Mouse (Mus musculus) liver, embryonic 14.5 days (tissue): Measurements from ENCODE around the gene Yipf3. TPM values are rescaled to one million over a fixed set of nuclear protein-coding genes. Genes with fewer than 3 reads are reported as not detected.
A peak's percentile ranks its signal among the peaks of the same experiment; 100 is the strongest.

ENCODE experiments used
- ATAC-seq: fragments of 200-750 bp; cut with Nextera tagmentation; 2 replicates; pipeline ENCODE4 v1.8.0; 2017; ENCODE audit warnings: moderate number of reproducible peaks, mild to moderate bottlenecking, moderate library complexity; ENCODE audit not compliant: insufficient read depth
- DNase-seq, 3 experiments: peaks; one replicate each; pipeline ENCODE4 v3.0.0-alpha.2; 2012 to 2013; ENCODE audit warnings: low read depth in 3 of 3, low spot score in 3 of 3
- H3K27ac ChIP-seq: fragments of 300-500 bp; sonication (generic); 2 replicates; pipeline ENCODE4 v1.5.1; 2014; ENCODE audit warnings: moderate library complexity, mild to moderate bottlenecking, control low read depth, inconsistent platforms
- H3K27me3 ChIP-seq: fragments of 300-500 bp; sonication (generic); 2 replicates; pipeline ENCODE4 v1.6.1; 2014; ENCODE audit warnings: mild to moderate bottlenecking, low read length, moderate library complexity; ENCODE audit not compliant: control insufficient read depth, insufficient read depth
- H3K36me3 ChIP-seq: fragments of 300-500 bp; sonication (generic); replicated peaks from 2 replicates; pipeline ENCODE4 v1.6.1; 2014; ENCODE audit warnings: low read depth; ENCODE audit not compliant: control insufficient read depth, insufficient read depth
- H3K4me1 ChIP-seq, 2 experiments: fragments of 200-500 bp in 1 of 2; fragments of 300-500 bp in 1 of 2; sonication (generic) in 1 of 2; replicated peaks; 2 replicates each; pipeline ENCODE4 v1.6.1; 2012 to 2014; ENCODE audit warnings: antibody characterized with exemption in 1 of 2, inconsistent platforms in 1 of 2, low read length in 1 of 2; ENCODE audit not compliant: control insufficient read depth in 2 of 2, insufficient read depth in 2 of 2
- H3K4me2 ChIP-seq: fragments of 300-500 bp; sonication (generic); 2 replicates; pipeline ENCODE4 v1.6.1; 2014; ENCODE audit warnings: low read depth, mild to moderate bottlenecking, control low read depth, moderate library complexity
- H3K4me3 ChIP-seq, 2 experiments: fragments of 200-500 bp in 1 of 2; fragments of 300-500 bp in 1 of 2; sonication (generic) in 1 of 2; 2 replicates each; pipeline ENCODE4 v1.5.1; 2012 to 2014; ENCODE audit warnings: low read depth in 2 of 2, low read length in 2 of 2, mild to moderate bottlenecking in 2 of 2, control low read depth in 1 of 2, inconsistent platforms in 1 of 2, moderate library complexity in 1 of 2; ENCODE audit not compliant: insufficient read depth in 1 of 2
- H3K9ac ChIP-seq: fragments of 300-500 bp; sonication (generic); replicated peaks from 2 replicates; pipeline ENCODE4 v1.6.1; 2014; ENCODE audit warnings: mild to moderate bottlenecking, control low read depth, moderate library complexity
- H3K9me3 ChIP-seq: fragments of 300-500 bp; sonication (generic); 2 replicates; pipeline ENCODE4 v1.6.1; 2016; ENCODE audit warnings: low read length, mixed read lengths; ENCODE audit not compliant: control insufficient read depth
- CTCF ChIP-seq: IDR thresholded peaks from 2 replicates; pipeline ENCODE4 v1.5.1; 2016; ENCODE audit warnings: antibody characterized with exemption, low read depth, control low read depth
- EP300 ChIP-seq: IDR thresholded peaks from 2 replicates; pipeline ENCODE4 v1.6.1; 2016; ENCODE audit warnings: antibody characterized with exemption, low read depth
- WGBS: fragments of 180-500 bp; shearing (Covaris S2); extraction: QIAGEN DNeasy Blood & Tissue Kit; methylation state at CpG from one replicate; pipeline ENCODE4 v1.1.7; 2014; ENCODE audit not compliant: insufficient replicate concordance; 5-methylcytosine and 5-hydroxymethylcytosine counted together
- polyA plus RNA-seq, 2 experiments: library from polyadenylated mRNA; depleted of rRNA in 1 of 2; stranded (reverse) in 1 of 2; unstranded in 1 of 2; fragments of >200 nt; fragmentation: Nextera tagmentation in 1 of 2; extraction: Ambion mirVana in 1 of 2; gene quantifications; 2 replicates each; pipeline versions ENCODE4 v1.2.1 to v1.2.3; 2012 to 2014

Gene Yipf3
- polyA plus RNA-seq, 2 experiments, result 22.4 to 38.1 TPM

- TF ChIP-seq EP300, result no peak
- TF ChIP-seq CTCF, result no peak
- peak within 1 kb of the TSS; percentile 31; the same call in 1 of the 2 replicates for H3K9ac ChIP-seq
- WGBS, result 1% methylated on average over 47 of the region's 48 CpGs
- peak within 1 kb of the TSS; percentile 55 to 68 for H3K4me3 ChIP-seq
- ATAC-seq (peak; percentile 66), DNase-seq (peak; percentile 51 to 68 (median 54))
- H3K9me3 ChIP-seq, result no peaks in the 10 kb centered on the region
- H3K4me1 ChIP-seq, result peaks cover 7 to 12% of the 10 kb centered on the region in 2 experiments; a peak in 3 of 4 replicates
- H3K27ac ChIP-seq, result no peak within 1 kb of the TSS
- peaks cover 18% of the 10 kb centered on the region for H3K36me3 ChIP-seq
- peaks cover 20% of the 10 kb centered on the region for H3K27me3 ChIP-seq
- H3K4me2 ChIP-seq, result peak within 1 kb of the TSS; percentile 91
Measured at GRCm38 (mm10) chr17:46253452-46254084, 5.7 kb downstream of the Yipf3 start, which contains the start of gene Lrrc73. TSS of gene Lrrc73 (plus strand) at chr17:46253531.

- Histone ChIP-seq H3K9ac (no peak overlapping the region), H3K27ac (no peak overlapping the region), H3K27me3 (peaks cover 20% of the 10 kb centered on the region), H3K4me3 (peak overlapping the region; percentile 22 to 68; a peak in 3 of 4 replicates), H3K4me1 (peaks cover 2 to 7% of the 10 kb centered on the region in 2 experiments; a peak in 2 of 4 replicates), H3K4me2 (peak overlapping the region; percentile 91), H3K9me3 (no peaks in the 10 kb centered on the region), H3K36me3 (peaks cover 22% of the 10 kb centered on the region)
- no peak for DNase-seq
- ATAC-seq, result peak; percentile 10; the same call in 1 of the 2 replicates
- 1% methylated on average over 51 of the region's 54 CpGs for WGBS
- TF ChIP-seq EP300, result no peak
- no peak for TF ChIP-seq CTCF
Measured at GRCm38 (mm10) chr17:46254106-46254505, 6.2 kb downstream of the Yipf3 start.

GRCm38 (mm10) chr17:46255147-46255546, 7.3 kb downstream of the Yipf3 start:
- Histone ChIP-seq H3K27me3 (peaks cover 20% of the 10 kb centered on the region), H3K4me1 (peaks cover 0 to 6% of the 10 kb centered on the region in 2 experiments; a peak in 2 of 4 replicates), H3K36me3 (peaks cover 16% of the 10 kb centered on the region), H3K27ac (no peak overlapping the region), H3K4me2 (no peak overlapping the region), H3K4me3 (no peak overlapping the region), H3K9me3 (no peaks in the 10 kb centered on the region), H3K9ac (no peak overlapping the region)
- 26% methylated on average over 6 of the region's 6 CpGs for WGBS
- TF ChIP-seq CTCF, result no peak
- TF ChIP-seq EP300, result no peak
- ATAC-seq (no peak), DNase-seq (no peak)

DNA sequence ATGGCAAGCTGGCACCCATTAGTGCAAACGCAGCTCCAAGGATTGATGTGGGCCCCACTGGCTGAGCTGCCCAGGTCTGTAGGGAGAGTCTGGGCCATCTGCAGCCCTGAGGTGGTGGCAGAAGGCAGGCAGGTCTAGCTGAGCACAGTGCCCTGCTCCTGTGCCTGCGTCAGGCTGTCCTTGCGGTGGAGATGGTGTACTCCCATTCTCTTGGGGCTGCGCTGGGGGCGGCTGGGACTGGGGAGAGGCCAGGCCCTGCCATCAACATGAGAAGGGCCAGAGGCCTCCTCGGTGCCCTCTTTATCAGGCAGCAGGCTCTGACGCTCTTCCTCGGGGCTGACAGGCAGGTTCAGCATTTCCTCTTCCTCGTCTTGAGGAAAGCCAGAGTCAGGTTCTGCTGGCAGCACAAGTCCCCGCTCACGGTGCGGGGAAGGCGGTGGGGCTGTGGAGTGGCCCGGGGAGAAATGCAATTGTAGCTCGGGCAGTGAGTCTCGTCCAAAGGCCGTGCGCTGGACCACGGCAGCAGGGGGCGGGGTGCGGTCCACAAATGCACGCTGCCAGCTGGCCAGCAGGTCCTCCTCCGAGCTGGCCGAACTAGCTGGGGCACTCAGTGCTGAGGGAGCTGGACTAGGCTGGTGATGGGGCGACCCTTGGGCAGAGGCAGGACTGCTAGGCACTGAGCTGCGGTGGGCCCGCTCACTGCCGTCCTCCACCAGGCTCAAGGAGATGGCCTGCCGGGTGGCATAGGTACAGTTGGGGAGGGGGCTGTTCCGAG, 10.6 kb downstream of the Yipf3 start:
- Histone ChIP-seq H3K4me3 (no peak overlapping the region), H3K36me3 (peaks cover 12% of the 10 kb centered on the region; the same call in 1 of the 2 replicates), H3K4me2 (no peak overlapping the region), H3K27ac (no peak overlapping the region), H3K27me3 (peaks cover 20% of the 10 kb centered on the region), H3K9me3 (no peaks in the 10 kb centered on the region), H3K4me1 (peaks cover 0 to 3% of the 10 kb centered on the region in 2 experiments; a peak in 2 of 4 replicates), H3K9ac (no peak overlapping the region)
- no peak for ATAC-seq
- 73% methylated on average over 30 of the region's 30 CpGs for WGBS
- no peak for DNase-seq
- TF ChIP-seq CTCF (no peak), EP300 (no peak)

DNA sequence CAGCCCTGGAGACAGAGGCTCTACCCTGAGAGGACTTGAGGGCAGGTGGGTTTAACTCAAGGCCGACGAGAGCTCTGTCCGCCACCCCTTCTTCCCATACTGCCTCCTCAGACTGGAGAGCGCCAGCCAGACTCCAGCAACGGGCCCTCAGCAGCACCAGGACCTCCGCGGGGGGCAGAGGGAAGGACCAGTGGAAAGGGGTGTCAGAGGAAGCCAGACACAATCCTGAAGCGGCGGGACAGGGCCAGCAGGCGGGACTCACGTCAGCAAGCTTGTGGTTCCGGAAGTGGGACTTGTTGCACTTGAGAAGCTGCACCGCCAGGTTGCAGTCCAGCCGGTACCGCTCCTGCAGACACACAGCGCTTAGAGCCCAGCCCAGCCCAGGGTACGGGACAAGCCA, 11.8 kb downstream of the Yipf3 start:
- Histone ChIP-seq H3K4me1 (no peaks in the 10 kb centered on the region), H3K27ac (no peak overlapping the region), H3K27me3 (peaks cover 9% of the 10 kb centered on the region), H3K4me2 (no peak overlapping the region), H3K9me3 (no peaks in the 10 kb centered on the region), H3K9ac (no peak overlapping the region), H3K36me3 (peaks cover 20% of the 10 kb centered on the region), H3K4me3 (no peak overlapping the region)
- WGBS, result 79% methylated on average over 17 of the region's 17 CpGs
- DNase-seq, result no peak
- no peak for TF ChIP-seq CTCF
- no peak for ATAC-seq
